Mouse (Mus musculus): ENCODE data around the gene Lhpp.

The Lhpp gene

DNA sequence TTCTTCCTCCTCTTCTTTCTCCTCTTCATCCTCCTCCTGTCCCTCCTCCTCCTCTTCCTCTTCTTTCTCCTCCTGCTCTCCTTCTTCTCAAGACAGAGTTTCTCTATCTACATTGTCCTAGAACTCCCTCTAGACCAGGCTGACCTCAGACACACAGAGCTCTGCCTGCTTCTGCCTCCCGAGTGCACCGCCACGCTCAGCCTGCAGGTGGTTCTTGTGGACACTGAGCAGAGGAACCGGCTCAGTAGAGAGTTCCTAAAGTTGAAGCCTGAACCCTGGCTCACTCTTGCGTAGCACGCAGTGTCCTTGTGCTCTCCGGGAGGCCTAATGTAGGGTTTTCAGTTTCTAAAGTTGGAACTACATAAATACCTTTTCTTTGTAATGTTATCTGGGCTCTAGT lies 94.7 kb downstream of the Lhpp start:
- DNase-seq (ENCODE audit: low read depth, low spot score): no peak

DNA sequence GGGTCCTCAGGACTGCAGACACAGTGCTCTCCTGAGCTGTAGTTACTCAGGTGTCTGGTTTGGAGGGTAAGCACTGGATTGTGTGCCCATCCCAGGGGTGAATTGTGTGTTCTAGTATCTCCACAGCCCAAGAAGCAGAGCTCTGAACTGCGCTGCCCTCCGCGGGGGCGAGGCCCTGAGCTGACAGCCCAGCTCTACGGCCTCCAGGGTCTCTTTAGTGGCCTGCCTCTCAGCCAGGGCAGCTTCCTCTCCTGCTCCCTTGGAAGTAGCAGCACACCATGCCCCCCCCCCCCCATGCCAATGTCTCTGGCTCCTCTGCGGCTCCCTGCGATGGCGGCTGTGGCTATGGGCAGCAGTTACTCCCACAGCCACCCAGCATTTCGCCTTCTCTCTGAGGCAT lies 101.1 kb downstream of the Lhpp start:
- no peak for DNase-seq (ENCODE audit: low read depth, low spot score)

DNA sequence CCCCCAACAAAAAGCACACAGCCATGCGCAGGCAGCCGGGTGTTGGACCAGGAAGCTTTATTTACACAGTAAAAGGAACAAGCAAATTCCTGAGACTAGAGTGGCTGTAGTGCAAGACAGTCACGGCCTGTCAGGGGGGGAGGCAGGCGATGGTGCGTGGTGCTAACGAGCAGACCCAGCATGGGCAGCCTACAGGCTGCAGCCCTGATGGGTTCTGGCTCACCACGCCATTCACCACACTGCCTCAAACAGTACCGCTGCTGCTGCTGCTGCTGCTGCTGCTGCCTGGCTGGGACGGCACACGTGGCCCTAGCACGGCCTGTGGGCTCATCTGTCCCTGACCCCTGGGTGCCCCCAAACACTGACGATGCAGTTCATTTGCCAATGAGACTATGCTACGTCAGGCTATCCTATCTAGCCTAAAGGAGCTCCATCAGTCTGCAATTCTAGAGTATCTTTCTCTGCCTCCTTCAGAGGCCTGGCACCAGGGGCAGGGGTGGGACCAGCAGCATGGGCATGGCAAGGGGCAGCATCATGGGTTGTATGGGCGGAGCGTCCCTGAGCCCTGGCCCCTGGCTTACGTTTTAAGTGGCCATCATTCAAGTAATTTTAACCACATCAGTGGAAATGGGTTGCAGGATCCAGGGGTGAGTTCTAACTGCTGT lies 101.7 kb downstream of the Lhpp start:
- no peak for DNase-seq (ENCODE audit: low read depth, low spot score)

DNA sequence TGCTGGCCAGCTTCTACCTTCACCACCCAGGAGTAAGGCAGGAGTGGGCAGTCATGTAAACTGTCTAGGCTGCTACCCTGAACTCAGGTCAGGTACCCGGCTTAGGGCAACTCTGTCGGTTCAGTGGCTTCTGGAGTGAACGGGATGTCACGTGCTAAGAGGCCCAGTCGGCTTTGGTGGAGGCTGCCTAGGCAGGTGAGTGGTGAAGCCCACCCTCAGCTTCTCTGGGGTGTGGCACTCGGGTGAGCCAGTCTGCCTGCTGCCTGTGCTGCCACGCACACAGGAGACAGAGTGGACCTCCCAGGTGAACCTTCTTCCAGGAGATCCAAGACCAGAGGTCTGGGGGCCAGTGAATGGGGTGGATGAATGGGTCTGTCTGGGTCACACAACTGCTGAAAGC lies 102.5 kb downstream of the Lhpp start:
- no peak for DNase-seq (ENCODE audit: low read depth, low spot score)

DNA sequence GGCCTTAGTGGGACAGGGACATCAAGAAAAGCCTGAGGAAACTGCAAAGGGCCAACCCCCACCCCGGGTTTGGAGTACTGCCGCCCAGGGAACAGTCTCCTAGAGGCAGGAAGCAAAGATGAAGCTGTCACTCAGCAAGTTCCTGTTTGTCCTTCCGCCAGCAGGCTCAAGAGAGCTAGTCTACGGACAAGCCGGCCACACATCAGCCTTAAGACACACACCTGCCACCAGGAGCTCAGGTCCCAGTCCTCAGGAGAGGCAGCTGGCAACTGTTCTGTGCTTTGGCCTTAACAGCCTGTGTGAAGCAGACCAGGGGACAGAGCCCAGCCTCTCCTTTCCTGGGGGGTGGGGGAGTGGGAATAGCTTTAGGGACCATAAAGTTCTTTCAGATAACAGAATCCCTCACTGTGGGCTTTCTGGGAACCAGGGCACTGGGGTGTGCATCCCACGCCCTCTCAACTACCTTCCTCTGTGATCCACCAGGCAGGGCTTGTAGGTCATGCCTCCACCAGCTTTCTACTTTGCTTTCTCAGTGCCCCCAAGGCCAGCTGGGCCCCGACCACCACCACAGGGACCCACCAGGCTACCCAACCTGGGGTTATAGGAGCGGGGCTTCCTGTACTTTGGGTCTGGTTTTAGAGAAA lies 103.2 kb downstream of the Lhpp start:
- no peak for DNase-seq (ENCODE audit: low read depth, low spot score)

DNA sequence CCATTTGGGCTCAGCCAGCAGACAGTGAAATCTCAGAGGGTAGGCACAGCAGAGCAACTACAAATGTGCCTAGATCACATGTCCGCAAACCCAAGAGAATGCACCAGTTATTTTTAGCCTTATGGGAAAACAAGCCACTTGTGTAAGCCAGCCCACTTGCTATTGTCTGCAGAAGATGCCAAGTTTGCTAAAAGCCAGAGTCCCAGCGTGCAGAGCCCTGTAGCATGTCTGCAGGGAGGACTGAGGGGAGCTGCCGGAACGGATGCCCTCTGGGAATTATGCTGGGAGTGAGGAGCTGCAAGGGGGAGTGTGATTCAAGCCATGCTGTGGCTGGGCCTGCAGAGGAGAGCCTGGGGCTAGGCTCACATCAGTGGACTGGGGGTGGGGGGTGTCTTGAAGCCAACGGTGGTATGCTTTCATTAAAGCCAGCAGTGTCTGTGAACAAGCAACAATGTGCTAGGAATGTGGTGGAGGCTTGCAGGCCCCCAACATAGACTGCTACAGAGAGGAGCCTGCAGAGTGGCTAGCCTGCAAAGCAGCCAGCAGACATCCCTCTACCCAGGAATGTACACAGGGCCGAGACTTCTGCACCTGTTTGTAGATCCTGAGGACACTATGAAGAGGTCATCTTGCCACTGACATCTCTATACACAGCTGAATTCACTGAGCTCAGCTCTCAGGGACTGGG lies 103.9 kb downstream of the Lhpp start:
- DNase-seq (ENCODE audit: low read depth, low spot score): peak; percentile 21

DNA sequence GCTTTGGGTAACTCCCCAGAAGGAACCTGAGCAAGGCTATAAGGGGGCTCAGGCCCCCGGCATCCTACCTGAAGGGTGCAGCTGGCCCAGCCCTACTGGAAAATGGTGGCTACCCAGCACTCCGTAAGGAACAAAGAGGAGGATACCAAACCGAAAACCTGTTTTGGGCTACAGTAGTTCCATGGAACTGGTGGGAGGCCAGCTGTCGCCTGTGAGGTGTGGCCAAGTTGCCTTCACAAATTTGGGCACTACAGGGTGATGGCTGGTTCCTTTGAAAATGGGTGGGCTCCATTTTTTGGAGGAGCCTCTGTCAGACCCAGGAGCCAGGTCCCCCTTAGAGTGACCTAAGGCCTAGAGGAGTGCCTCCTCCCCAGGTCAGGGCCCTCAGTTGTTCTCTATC lies 104.8 kb downstream of the Lhpp start:
- DNase-seq (ENCODE audit: low read depth, low spot score): no peak

DNA sequence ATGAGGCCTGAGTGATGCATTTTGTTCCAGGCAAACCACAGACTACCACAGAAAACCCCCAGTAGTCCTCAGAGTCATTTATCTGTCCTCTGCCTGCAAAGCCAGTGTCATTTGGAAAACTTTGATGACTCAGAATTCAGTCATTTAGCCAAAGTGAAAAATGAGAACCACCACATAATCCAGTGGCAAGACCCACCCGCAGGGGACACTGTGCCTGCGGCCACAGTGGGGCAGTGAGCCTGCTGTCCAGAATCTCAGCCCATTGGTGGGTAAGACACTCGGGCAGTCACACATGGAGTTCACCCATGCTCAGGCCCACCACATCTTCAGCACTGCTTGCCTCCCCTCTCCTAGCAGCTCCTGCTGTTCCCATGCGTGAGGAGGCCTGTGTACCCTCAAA lies 109.1 kb downstream of the Lhpp start:
- DNase-seq (ENCODE audit: low read depth, low spot score): no peak

DNA sequence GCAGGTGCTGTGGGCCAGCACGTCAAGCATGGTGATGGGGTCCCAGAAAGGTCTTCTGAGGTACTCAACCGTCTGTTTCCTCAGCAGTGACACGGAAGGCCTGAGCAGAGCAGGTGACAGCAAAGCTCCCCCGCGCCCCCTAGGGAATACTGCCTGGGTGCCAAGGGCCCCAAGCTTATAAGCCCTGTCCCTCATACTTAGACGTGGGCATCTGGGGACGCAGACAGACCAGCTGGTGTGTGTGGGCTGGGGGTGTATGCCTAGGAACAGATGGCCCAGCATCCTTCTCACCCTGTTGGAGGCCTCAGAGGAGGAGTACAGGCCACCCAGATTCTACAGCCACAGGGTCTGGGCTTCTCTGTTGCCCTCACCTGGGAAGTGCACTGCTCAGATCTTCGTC lies 110.1 kb downstream of the Lhpp start:
- DNase-seq (ENCODE audit: low read depth, low spot score): no peak

DNA sequence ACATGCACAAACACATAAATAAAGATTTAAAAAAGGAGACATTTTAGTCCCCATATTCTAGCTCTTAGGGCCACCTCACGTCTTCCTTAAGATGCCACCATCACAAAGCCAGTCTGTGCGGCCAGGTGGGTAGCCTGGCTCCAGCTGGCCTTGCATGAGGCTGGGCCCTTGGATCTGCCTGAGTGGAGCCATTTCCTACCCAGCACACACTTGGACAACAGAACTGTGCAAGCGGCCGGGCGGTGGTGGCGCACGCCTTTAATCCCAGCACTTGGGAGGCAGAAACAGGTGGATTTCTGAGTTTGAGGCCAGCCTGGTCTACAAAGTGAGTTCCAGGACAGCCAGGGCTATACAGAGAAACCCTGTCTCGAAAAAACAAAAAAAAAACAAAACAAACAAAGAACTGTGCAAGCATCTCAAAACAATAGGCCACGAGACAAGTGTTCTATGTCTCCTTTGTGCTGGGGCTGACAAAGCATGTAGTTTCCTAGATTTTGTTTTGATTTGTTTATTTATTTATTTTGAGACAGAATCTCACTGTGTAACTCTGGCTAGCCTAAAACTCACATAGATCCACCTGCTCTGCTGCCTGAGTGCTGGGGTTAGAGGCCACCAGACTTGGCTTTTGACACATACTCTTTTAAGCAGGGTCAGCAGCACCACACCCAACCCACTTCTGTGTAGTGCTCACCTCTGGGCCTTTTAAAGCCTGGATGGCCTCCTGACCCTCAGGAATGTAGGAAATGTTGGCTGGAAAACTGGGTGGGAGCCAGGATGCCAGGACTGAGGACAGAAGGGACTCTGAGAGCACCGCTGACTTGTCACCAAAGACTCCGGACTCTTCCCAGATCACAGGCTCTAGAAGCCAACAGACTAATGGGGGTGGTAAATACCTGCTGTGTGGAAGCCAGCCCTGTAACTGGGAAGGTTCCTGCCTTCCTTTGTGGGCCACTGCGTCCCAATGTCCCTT lies 112.2 kb downstream of the Lhpp start:
- DNase-seq (ENCODE audit: low read depth, low spot score): no peak

DNA sequence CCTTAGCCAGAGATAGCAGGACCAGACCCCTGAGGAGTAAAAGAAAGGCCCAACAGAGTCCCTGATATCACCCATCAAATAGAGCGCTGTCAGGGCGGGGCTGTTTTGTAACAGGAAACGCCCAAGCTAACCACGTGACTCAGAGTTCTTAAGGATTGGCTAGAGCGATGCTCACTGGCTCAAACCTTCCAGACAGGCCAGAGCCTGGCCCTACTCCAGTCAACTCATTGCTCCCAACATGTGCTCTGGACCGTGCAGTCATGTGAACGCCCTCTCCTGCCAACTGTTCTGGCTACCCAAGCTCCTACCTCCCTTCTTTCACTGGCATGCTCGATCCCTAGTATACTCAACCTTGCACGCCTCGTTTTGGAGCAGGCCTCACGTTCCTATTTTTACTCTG lies 113.5 kb downstream of the Lhpp start:
- no peak for DNase-seq (ENCODE audit: low read depth, low spot score)

DNA sequence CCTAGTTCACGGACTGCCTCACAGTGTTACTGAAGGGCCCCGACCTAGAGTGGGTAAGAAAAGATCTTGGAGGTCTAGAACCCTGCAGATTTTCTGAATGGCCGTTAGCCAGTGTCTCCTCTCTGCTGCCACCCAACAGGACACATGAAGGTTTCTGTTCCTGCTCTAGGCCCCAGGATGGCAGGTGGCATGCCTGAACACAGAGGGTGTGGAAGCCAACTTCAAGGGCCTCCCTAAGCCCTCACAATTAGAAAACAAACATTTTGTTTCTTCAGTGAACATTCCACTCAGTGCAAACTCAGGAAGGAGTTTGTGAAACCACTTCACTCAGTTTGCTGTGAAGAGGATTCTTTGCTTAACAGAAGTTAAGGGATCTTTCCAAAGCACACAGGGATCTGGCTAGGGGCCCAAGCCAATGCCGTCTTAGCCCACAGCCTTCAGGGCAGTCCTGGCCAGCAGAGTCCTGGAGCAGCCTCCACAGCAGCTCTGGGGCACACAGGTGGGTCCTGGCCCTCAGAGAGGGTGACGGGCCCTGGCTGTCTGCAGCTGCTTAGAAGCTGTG lies 114.1 kb downstream of the Lhpp start:
- no peak for DNase-seq (ENCODE audit: low read depth, low spot score)

DNA sequence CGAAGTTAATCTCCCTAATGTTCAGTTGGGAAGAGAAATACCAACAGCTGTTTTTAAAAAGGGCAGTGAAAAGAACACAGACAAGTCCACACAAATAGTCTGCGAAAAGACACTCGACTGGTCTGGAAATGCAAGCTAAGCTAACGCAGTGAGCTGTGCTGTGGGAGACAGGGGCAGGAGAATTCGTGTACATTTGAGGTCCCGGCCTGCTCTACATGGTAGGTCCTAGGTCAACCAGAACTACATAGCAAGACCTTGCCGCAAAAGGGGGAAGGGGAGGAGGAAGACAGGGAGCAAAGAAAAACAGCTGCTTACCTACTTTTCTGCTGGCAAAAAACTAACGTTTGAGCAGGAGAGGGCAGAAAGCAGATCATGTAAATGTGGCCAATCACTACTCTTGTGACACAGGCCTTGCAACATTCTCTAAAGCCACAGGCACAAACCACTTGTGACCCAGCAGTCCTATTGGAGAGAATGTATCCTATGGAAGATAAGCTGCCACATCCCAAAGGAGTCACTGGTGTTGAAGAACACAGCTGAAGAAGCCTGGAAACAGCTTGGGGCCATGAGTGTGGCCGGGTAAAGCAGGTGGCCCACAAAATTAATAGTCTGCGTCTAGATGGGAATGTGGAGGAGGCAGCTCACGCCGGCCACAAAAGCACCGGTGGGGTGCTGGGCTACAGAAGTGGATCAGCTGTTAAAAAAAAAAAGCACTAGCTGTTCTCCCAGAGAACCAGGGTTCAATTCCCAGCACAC lies 115.8 kb downstream of the Lhpp start:
- no peak for DNase-seq (ENCODE audit: low read depth, low spot score)

DNA sequence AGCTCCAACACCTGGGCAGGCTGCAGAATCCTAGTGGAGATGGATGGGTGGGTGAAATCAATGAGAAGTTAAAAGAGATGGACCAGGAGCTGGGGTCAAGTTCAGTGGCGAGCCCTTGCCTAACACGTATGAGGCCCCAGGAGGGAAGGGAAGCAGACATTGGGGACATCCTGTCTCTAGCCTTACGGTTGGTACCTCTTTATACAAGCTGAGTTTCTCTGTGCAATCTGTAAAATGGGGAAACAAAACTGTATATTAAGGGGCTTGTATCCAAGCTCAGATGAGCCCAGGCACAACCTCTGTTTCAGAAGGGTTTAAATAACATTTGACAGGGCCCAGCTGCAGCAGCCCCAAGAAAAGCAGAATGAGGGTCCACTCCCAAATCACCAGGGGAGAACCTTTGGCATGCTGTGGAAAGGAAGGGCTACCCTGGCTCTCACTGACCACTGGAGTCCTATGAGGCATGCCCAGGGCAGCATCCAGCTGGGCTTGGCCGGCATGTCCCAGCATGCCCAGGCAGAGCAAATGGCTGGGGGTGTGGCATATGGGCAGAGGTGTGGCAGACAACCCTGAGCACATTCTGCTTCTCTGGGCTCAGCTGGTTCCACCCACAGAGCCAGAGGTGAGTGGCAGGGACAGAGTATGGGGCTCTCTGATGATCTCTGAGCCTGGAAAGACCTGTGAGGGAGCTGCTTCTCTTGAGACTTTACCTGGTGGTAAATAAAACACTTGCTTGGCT lies 118.8 kb downstream of the Lhpp start:
- DNase-seq (ENCODE audit: low read depth, low spot score): no peak

DNA sequence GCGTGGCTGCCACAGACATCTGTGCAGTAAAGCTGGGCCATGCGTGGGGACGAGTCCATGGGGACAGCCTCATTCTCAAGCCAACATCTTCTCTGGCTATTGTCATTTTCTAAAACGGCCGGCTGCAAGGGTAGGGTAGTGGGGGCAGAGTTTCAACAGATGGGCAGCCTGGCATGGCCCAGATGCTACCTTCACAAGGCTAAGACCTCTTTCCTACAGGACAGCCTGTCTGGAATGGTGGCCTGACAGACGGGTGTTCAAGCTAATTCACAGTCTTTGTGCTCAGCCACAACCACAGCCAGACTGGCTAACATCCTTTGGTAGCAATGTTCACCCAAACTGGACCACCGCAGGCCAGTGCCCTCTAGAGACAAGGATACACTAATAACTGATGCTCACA lies 120.1 kb downstream of the Lhpp start:
- no peak for DNase-seq (ENCODE audit: low read depth, low spot score)

DNA sequence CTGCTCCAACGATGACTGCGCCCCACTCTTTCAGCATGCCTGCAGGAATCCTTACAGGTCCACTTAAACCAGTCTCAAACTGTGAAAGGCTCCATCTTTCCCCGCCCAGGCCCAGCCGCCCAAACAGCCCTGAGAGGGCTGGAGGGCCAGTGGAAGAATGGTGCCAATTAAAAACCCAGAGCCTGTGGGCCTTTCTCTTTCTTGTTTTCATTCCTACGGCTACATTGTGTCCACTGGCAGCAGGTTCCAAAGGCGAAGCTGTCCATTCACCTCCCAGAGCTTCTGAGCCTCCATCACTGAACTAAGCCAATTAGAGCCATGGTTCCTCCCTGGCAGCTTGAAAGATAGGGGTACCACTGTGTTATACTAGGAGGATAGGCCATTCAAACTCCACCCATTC lies 121.1 kb downstream of the Lhpp start:
- DNase-seq (ENCODE audit: low read depth, low spot score): no peak

DNA sequence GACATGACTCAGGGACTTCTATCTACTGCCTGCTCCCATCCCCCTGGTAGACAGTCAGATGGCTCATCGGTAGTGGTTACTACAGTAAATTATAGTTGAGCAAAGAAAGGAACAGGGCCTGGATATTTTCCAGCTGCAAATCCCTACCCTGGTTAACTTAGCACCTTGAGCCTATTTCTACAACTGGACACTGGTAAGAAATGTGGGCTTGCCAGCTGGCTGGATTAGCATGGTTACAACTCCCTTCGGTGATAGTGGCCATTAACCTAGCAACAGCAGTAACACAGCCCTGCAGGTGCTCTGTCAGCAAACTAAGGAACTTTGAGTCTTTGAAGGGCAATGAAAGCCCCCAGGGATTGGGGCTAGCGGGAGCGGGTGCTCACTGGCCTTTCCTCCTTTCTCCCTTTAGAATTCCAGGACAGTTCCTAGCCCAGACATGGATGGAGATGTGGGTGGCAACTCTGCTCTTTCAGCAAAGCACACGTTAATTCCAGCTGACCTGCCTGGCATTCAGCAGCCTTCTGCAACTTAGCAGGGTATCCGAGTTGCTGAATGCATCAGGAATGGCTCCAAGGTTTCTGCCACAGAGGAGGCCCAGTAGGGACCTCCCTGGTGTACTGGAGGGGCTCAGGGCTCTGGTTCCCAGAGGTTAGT lies 121.8 kb downstream of the Lhpp start:
- DNase-seq (ENCODE audit: low read depth, low spot score): no peak

DNA sequence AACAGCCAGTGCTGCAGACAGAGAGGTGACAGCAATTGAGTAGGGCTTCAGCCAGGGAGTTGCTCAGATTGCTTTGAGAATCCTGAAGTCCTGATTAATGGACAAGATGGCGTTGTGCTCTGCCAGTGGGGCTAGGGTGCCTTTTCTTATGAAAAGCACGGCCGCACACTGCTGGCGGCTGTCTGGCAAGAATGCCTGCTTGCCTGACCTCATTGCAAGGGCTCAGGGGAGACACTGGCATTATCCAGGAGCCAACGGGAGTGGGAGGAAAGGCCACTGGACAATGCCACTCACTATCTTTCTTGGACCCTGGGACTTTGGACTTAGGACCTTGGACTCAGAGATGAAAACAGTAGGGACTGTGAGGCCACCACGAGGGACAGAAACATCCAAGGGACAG lies 123.1 kb downstream of the Lhpp start:
- no peak for DNase-seq (ENCODE audit: low read depth, low spot score)

DNA sequence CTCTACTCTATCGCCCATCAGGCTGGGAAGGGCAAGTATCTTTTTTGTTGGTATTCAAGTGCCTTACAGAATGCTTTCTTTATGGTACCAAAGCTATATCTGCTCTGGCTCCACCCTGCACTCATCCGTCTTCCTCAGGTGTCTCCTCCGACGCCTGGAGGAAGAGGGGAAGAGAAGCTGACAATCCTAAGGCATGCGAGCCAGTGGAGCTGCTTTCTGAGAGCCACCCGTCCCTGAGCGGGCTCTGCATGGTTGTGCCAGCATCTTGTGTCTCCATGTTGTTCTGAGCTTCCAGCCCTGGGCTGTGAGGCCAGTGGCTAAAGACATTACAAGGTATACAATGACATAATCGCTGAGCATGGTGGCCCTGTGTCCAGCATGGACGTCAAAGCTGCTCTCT lies 123.8 kb downstream of the Lhpp start:
- no peak for DNase-seq (ENCODE audit: low read depth, low spot score)

DNA sequence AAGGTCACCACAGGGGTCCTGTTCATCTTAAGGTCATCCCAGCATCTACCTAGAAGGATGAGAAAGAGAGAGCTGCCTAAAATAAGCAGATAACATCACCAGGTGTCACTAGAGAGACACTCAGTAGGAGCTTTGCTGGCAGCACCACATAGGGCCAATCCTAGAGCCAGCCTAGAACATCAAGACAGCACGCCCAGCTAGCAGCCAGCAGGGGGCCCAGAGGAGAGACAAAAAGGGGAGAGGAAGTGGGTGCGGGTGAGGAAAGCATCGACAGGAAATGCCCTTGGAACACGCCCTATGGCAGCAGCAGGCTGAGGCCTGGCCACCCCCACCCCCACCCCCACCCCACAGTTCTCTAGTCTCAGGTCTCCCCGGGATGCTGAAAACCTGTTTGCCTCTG lies 124.7 kb downstream of the Lhpp start:
- DNase-seq (ENCODE audit: low read depth, low spot score): no peak
